Mouse (Mus musculus): ENCODE results near the gene Ago3.

Gene Ago3

DNA sequence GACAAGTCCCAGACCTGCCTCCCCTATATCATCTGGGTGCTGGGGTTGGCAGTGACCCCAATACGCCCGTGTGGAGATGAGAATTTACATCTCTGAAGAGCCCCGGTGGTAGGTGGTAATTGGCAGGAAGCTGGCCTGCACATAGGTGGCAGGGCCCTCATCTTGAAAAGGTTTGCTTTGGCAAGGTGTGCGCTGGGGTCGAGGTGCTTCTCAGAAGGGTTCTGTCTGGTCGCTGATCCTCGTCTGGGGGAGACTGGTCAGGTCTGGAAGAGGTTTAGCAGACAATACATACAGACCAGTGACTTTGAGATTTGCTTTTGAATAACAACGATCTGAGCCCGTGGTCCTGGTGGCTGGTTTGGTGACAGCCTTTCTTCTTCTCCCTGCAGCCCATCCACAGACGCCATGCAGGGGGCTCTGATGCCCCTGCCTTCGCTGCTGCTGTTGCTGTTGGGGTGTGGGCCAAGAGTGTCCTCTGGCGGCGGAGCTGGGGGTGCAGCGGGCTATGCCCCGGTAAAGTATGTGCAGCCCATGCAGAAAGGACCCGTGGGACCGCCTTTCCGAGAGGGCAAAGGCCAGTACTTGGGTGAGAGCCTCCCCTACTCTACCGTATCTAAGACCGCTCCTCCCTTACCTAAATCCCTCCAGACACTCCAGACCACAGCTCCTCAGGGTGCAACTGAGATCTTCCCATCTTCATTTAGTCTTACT lies 120.0 kb downstream of the Ago3 start:
- peak; percentile 92 for DNase-seq

DNA sequence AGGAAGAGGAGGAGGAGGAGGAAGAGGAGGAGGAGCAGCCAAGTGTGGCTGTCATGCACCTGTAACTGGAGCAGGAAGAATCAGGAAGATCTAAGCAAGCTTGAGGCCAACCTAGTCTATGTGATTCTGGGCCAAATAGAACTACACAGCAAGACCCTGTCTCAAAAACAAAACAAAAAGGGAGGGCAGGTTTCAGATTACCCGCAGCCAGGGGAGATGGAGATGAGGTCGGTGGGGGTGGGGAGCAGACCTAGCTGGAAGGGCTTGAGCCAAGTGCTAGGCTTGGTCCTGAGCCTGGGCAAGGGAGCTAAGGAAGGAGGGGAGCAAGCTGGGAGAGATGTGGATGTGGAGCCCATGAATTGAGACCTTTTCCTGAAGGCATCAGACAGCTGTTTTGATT lies 122.5 kb downstream of the Ago3 start:
- DNase-seq, result no peak

DNA sequence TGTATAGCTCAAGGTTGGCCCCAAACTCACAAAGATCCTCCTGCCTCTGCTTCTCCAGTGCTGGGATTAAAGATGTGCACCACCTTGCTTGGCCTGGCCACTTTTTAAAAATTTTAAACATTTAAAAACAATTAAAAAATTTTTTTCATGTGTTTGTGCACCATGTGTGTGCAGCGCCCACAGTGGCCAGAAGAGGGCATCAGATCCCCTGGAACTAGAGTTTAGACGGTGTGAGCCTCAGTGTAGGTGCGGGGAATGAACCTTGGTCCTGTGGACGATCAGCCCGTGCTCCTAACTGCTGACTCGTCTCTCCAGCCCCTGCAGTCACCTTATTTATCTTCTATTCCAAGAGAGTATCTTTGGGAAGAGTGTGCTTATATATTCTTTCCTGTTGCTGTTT lies 123.3 kb downstream of the Ago3 start:
- no peak for DNase-seq

DNA sequence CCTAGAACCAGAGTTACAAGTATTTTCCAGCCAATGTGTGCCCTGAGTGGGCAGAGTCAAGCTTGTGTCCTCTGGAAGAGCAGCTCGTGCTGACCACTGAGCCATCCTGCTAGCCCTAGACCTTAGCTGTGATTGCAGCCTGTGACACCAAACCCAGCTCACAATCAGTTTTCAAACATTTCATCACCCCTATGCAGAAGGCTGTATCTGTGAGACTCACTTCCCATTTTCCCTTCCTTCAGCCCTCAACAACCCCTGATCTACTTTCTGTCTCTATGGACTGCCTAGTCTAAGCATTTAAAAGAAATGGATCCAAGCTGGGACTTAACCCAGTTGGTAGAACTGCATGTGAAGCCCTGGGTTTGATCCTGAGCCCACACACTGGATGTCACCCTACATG lies 123.9 kb downstream of the Ago3 start:
- DNase-seq, result no peak

DNA sequence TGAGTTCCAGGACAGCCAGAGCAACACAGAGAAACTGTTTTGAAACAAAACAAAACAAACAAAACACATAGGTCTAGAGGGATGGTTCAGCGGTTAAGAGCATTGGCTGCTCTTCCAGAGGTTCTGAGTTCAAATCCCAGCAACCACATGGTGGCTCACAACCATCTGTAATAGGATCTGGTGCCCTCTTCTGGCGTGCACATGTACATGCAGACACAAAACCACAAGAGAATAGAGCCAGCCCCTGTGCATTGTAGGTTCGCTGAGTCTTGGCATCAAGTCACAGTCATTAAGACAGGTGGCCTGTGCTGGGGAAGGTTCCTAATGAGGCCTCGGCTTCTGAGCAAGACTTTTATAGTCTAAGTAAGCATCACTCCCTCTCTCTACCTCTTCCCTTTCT lies 125.5 kb downstream of the Ago3 start:
- DNase-seq, result no peak

DNA sequence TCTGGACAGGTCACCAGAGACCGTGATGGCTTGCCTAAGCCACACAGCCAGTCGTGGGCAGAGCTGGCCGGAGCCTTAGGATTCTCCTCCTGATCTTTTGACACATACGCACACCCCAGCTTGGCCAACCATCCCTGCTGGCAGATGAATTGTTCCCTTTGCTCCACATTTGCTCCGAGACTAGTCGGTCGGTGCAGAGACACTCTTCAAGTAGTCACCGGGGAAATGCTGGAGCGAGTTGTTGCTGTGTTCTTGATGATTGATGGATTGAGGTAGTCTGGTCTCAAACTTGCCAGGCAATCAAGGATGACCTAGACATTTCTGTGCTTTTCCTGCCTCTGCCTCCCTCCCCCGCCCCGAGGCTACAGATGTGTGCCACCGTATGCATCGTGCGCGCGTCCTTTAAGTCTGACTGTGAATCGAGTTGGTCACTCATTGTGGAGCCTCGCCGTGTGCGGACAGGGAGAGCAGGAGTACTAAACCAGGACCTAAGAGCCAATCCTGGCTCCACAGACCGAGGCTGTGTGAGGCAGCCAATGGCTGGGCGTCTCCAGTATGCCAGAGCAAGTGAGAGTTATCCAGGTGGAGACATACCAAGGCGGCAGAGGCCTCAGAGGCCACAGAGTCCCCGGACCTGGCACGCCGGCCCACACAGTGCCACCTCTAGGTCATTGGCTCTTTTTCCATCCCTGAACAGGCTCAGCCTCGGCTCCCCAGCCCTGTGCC lies 127.6 kb downstream of the Ago3 start:
- DNase-seq, result no peak

GRCm38 (mm10) chr4:126300916-126301583 lies 128.3 kb downstream of the Ago3 start:
- peak; percentile 92 for DNase-seq

- peak; percentile 97 for DNase-seq
These were observed 132.7 kb downstream of the Ago3 start for GRCm38 (mm10) chr4:126296617-126297101.

- DNase-seq, result no peak
These were observed 133.4 kb downstream of the Ago3 start for GRCm38 (mm10) chr4:126295937-126296336.

- DNase-seq, result no peak
These were observed 134.2 kb downstream of the Ago3 start for GRCm38 (mm10) chr4:126295152-126295551.

GRCm38 (mm10) chr4:126291196-126291595 lies 138.2 kb downstream of the Ago3 start:
- DNase-seq, result no peak

DNA sequence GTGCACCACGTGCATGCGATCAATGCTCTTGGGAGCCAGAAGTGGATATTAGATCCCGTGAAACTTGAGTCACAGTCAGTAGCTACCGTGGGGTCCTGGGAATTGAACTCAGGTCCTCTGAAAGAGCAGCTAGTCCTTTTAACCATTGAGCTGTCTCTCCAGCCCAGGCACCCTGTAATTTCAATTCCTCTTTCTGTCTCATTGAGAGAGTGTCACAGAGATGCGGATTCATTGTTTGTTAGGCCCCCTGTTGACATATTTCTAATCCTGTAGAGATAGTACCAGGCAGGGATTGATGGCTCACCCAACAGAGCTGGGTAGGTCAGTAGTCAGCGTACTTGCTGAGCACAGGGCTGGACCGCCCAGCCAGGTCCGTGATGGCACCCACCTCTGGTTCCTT lies 139.0 kb downstream of the Ago3 start:
- no peak for DNase-seq

DNA sequence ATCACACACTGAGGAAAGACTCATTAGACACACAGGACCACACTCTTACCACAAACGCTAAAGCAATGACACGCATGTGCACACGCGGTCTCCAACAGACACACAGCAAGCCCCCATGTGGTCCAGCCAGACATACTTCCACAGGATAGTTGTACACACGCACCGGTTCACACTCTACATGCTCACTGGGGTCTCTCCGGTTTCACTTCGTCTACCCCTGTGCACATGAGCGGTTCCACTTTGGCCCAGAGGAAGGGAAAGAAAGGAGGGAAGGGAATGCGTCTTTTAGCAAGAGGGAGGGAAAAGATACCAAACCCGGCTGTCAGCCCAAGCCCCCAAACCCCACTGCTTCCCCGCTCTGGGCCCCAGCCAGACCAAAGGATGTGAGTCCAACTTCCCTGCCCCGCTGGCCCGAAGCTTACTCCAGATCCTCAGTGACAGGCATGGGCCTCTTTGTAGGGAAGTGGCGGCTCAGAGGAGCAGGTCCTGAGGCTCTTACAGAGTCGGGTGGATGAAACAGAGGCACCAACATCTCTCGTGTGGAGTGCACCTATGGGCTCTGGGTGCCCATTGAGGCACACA lies 141.2 kb downstream of the Ago3 start:
- no peak for DNase-seq

GRCm38 (mm10) chr4:126287302-126287995 lies 141.9 kb downstream of the Ago3 start:
- DNase-seq, result no peak

- DNase-seq, result no peak
These were observed 142.9 kb downstream of the Ago3 start, which contains the start of gene Col8a2 for GRCm38 (mm10) chr4:126286492-126286891. Col8a2 (plus strand) TSS chr4:126286793.

- no peak for DNase-seq
These were observed 145.8 kb downstream of the Ago3 start for GRCm38 (mm10) chr4:126283582-126283981.

DNA sequence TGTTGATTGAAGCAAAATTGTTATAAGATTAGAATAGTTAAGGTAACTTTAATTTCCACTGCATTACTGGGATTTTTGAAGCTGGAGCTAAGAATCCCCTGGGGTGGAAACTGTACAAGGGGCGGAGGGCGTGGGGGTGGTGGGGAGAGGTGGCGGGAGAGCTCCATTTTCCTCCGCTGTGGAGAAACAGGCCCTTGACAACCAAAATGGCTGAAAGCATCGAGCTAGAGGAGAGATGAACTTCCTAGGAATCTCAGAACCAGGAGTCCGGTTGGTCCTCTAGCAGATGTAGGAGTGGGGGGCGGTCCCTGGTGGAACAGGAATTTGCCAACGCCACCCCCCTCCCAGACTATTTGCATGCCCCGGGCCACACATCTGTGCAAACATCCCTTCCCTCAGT lies 147.7 kb downstream of the Ago3 start:
- DNase-seq, result no peak

Measured in heart, adult 11 months (tissue).